Comparison of ENCODE assay signal across 1 mouse cellular context in genomic region chr11:107027431-107028274, GRCm38 (mm10).
TF ChIP-seq lines count a peak whose summit lies in the region.

No protein-coding gene starts in this region.

TF ChIP-seq in CH12.LX, 34 proteins besides CTCF, POLR2A, EP300 and RAD21 (continued from another document):
- TF ChIP-seq MYC (IDR thresholded peaks at IDR 0.05; ENCODE audit: low read depth, low read length) (0 out of 2 replicates have a peak, but pooled peaks have one; percentile 10), SIN3A (IDR thresholded peaks at IDR 0.05; ENCODE audit: low read length) (peak; percentile 62; the same call in 1 of the 2 replicates), UBTF (IDR thresholded peaks at IDR 0.05; ENCODE audit: low read depth, low read length) (0 out of 2 replicates have a peak, but pooled peaks have one; percentile 19), CHD1 (IDR thresholded peaks at IDR 0.05; ENCODE audit: low read depth, low read length) (0 out of 2 replicates have a peak, but pooled peaks have one; percentile 77), MEF2A (IDR thresholded peaks at IDR 0.05; ENCODE audit: borderline replicate concordance, low read depth, low read length) (peak; percentile 34; the same call in 1 of the 2 replicates), JUND (conservative IDR thresholded peaks at IDR 0.05; ENCODE audit: low read depth, low read length) (peak; percentile 5; the same call in 1 of the 2 replicates), MAZ (IDR thresholded peaks at IDR 0.05; ENCODE audit: low read depth, low read length) (0 out of 2 replicates have a peak, but pooled peaks have one; percentile 15), IRF4 (IDR thresholded peaks at IDR 0.05; ENCODE audit: low read depth, low read length) (0 out of 2 replicates have a peak, but pooled peaks have one; percentile 4), ETS1 (conservative IDR thresholded peaks at IDR 0.05; ENCODE audit: low read depth, low read length) (no peak), JUN (IDR thresholded peaks at IDR 0.05; ENCODE audit: insufficient read depth, low read depth, low read length) (no peak), POLR2AphosphoS2 (IDR thresholded peaks at IDR 0.05; ENCODE audit: low read depth, low read length) (peak; percentile 45; the same call in 1 of the 2 replicates), TBP (conservative IDR thresholded peaks at IDR 0.05; ENCODE audit: low read depth, low read length) (no peak), MAX (IDR thresholded peaks at IDR 0.05; ENCODE audit: low read length) (0 out of 2 replicates have a peak, but pooled peaks have one; percentile 10), HCFC1 (IDR thresholded peaks at IDR 0.05; ENCODE audit: low read depth, low read length) (peak; percentile 29; the same call in 1 of the 2 replicates), ELF1 (IDR thresholded peaks at IDR 0.05; ENCODE audit: low read depth, low read length) (peak; percentile 98), BHLHE40 (IDR thresholded peaks at IDR 0.05; ENCODE audit: low read depth, low read length) (0 out of 2 replicates have a peak, but pooled peaks have one; percentile 14), TCF12 (IDR thresholded peaks at IDR 0.05; ENCODE audit: low read depth, low read length) (peak; percentile 26; the same call in 1 of the 2 replicates), USF1 (IDR thresholded peaks at IDR 0.05; ENCODE audit: low read depth, low read length) (no peak), ZMIZ1 (IDR thresholded peaks at IDR 0.05; ENCODE audit: low read depth, low read length) (peak; percentile 34; the same call in 1 of the 2 replicates)
